Mouse (Mus musculus) right cerebral cortex, postnatal 10 days (tissue): Measurements from ENCODE around the gene Slc28a3.

ENCODE experiments used
- DNase-seq, 2 experiments: peaks; one replicate each; pipeline ENCODE4 v3.0.0; 2021; ENCODE audit warnings: low spot score in 2 of 2

Slc28a3 gene

DNA sequence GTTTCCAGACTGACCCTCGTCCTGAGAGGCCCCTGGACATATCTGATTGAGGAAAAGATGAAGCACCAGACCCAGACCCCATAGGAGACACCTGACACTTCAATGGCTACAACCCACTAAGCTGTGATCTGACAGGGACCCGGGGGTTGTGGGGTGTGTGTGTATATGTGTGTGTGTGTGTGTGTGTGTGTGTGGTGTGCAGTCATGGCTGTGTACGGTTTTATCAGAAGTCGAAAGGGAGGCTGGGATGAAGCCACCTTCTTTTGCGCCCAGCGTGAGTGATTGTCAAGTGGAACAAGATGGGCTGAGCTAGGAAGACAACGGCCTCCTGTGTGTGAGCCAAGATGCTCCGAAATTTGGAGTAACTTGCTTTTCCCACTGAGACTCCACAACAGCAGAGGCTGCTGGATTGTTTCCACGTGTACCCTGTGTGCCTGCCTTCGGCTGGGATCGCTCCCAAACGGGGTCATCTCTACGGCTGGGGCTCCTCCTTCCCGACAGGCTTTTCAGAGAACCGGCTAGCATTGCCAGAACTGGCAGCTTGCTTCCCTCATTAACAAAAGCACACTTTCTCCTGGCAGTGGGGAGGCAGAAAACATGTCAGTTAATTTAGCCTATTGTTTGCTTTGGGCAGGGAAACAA lies 50.1 kb downstream of the Slc28a3 start:
- peak; percentile 89 to 91 for DNase-seq

- peak; percentile 71 to 84 for DNase-seq
These were observed 52.5 kb downstream of the Slc28a3 start for GRCm38 (mm10) chr13:58558216-58558615.

DNA sequence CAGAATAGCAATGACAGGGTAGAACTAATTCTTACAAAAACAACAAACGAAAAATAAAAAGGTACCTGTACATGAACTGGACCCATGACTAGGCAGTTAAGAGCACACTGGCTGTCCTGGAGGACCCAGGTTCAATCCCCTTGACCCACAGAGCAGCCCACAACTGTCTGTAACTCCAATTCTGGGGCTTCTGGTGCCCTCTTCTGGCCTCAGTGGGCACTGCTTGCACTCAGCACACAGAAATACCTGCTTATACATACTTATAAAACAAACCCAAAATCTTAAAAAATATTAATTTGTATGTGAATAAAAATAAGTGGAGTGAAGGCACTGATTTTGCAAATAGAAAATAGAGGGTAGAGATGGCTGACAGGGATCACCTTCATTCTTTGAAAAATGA lies 54.7 kb downstream of the Slc28a3 start:
- no peak for DNase-seq

- DNase-seq, result no peak
These were observed 55.1 kb downstream of the Slc28a3 start for GRCm38 (mm10) chr13:58555561-58555960.

DNA sequence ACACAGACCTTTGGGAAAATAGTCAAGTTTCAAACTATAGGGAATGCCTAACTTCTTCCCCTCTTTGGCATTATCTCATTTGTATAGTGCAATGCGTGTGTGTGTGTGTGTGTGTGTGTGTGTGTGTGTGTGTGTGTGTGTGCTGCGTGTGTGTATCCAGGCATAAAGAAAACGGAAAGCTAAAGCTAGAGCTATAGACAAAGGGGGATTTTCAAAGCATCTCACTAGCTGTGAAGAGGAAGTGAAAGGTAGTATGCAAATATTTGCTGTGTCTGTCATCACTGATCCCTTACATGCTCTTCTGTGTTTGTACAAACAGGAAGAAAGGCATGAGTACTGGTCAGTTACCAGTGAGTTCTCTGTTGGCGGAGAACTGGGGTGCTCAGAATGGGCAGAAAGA lies 58.8 kb downstream of the Slc28a3 start:
- no peak for DNase-seq

DNA sequence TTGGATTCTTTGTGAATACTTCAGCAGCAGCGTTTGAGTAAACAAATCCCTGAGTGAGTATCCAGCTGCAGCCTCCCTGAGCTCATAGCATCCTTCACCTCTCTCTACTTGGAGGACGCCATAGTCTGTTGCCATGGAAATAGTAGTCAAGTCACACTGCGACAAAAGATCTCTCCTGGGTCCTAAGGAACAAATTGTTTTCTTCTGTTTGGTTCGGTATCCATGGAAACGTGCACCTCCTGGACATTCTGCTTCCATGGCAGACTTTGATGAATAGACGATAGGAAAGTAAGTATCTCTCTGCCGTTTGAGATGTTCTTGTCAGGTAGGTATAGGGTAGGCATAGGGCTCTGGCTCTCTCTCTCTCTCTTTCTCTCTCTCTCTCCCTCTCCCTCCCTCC lies 63.1 kb downstream of the Slc28a3 start:
- peak; percentile 40 to 77 for DNase-seq

DNA sequence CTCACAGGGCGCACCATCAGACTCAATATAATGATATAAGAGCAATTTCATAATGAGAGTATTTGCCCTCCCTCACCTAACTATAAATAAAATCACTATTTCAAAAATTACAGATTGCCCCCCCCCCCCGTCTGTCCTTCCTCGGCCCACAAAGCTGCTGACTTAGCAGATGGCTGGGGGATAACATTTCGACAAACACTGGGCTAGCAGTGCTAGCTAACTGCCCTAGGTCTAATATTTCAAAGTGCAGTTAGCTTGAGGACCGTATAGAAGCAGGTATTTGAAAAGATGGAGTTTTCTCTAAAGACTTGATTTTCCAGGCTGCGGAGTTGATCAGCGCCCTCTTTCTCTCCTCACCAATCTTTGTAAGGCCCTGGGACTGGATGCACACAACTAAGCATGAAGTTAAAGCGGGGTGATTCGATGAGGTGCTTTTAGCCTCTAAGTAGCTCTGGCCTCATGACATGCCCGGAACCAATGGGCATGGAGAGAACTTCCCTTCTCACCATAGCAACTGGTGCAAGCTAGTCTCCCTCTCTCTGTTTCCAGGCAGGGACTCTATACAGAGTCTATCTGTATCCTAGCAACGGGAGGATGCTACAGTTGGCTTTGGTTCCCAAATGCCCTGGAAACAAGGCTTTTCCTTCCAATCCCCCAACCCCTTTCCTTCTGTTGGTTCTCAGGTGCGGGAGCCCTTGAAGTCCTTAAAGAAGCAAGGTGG lies 66.8 kb downstream of the Slc28a3 start:
- DNase-seq, result peak; percentile 79 to 92

DNA sequence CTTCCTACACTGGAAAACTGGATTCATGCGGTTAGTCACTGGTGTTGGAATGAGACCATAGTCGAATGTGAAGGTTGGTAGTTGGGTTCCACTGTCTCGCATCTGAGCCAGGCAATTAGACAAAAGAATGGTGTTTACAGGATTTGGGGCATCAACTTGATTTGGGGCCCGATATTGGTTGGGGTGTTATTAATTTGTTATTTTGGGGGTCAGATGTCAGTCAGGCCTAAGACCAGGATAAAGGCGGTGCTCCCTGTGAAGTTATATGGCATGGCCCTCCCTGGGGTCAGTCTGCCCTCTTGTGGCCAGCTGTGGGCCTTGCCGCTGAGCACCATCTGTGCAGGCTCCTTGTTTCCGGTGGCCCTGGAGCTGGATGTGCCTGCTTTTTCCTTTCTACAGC lies 67.6 kb downstream of the Slc28a3 start:
- peak; percentile 80 to 83 for DNase-seq

DNA sequence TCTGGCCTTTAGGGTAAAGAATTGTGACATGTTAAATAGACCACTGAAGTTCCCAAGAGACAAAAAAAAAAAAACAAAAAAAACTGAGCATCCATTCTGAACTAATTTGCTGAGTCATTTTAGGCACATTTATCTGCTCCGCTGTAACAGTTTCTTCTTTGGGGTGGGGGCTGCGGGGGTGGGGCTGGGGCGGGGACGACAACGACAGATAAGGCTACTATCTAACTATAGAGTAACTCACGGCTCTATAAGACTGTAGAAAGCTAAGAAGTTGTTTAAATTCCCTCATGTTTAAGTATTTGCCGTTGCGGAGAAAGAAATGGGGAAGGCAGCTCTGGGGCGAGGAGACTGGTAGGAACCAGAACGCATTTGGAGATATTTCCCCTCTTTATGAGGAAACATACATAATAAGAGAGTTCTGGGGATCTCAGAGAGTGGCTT lies 68.1 kb downstream of the Slc28a3 start:
- no peak for DNase-seq

GRCm38 (mm10) chr13:58542167-58542566 lies 68.5 kb downstream of the Slc28a3 start:
- DNase-seq, result no peak

DNA sequence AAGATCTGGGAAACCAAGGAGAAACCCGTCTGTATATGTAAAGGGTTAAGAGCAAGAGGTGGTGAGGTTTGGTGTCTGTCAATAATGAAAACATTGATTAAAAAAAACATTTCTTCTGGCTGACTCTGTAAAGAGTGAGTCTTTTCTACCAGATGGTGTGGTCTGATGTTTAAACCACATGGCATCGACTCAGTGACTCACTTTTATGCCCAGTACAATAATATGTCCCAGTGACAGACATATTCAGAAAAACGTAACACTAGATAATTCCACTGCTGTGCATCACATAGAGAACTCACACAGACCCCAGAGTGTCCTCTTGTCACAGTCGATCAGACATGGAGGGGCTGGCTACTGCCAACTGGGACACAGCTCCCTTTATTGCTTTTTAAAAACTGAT lies 69.1 kb downstream of the Slc28a3 start:
- DNase-seq, result no peak

DNA sequence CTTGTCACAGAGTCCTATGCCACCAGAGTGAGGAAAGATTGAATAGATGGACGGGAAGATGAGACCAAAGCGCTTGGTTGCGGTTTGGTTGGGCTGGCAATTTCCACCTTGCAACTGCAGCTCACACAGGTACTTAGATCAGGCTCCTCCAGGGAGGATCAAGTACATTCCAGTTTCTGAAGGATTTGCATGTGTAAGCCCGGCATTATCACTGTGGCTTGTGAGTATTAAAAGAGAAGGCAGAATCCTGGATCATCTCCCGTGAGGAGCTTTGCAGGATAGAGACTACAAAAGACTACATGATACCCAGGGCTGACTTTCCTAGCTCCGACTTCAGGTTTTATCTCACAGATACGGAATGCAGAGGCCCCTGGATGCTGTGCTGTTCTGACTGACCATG lies 71.7 kb downstream of the Slc28a3 start:
- no peak for DNase-seq

- no peak for DNase-seq
These were observed 72.3 kb downstream of the Slc28a3 start for GRCm38 (mm10) chr13:58538366-58538765.

- DNase-seq, result no peak
These were observed 72.8 kb downstream of the Slc28a3 start for GRCm38 (mm10) chr13:58537916-58538233.

DNA sequence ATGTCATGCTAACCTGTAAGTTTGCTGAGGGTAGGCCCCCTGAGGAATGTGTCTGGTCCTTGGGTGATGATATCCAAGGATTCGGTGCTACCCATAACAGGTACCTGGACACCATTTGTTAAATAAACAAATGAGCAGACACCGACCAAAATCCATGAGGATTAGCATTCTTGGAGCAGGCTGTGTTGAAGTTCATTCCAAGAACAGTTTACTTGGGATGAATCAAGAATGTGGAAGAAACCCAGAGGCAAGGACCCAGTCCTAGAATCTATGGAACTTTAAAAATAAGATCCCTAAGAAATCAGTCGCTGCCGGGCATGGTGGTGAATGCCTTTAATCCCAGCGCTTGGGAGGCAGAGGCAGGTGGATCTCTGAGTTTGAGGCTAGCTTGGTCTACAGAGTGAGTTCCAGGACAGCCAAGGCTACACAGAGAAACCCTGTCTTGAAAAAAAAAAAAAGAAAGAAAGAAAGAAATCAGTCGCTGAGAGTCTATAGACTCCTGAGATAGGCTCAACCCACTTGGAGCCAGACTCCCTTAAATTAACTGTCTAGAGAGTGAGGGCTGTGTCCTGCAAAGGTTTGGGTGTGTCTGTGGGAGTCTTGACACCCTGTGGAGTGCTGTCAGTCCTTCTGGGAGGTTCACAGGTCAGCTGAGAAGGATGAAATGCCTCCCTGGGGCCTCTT lies 73.3 kb downstream of the Slc28a3 start:
- no peak for DNase-seq

DNA sequence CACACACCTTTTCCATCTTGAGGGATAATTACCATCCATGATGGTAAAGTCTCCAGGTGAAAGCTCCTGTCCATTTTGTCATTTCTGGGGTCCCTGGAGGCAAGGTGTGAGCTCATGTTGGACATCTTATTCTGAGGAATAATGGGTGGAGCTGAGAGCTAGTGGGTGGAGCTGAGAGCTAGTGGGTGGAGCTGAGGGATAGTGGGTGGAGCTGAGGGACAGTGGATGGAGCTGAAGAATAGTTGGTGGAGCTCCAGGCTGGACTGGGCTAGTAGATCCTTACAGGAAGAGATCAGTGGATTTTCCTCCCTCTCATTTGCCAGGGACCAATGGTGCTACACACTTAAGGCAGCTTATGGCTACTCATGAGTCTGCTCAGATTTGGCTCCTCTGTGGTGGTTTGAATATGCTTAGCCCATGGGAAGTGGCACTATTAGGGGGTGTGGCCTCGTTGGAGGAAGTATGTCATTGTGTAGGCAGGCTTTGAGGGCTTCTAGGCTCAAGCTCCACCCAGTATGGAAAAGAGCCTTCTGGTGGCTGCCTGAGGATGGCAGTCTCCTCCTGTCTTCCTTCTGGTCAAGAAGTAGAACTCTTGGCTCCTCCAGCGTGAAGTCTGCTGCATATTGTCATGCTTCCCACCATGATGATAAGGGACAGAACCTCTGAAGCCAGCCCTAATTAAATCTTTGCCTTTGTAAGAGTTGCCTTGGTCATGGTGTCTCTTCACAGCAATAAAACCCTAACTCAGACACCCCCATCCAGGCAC lies 74.0 kb downstream of the Slc28a3 start:
- no peak for DNase-seq

GRCm38 (mm10) chr13:58535321-58535720 lies 75.4 kb downstream of the Slc28a3 start:
- DNase-seq, result no peak

DNA sequence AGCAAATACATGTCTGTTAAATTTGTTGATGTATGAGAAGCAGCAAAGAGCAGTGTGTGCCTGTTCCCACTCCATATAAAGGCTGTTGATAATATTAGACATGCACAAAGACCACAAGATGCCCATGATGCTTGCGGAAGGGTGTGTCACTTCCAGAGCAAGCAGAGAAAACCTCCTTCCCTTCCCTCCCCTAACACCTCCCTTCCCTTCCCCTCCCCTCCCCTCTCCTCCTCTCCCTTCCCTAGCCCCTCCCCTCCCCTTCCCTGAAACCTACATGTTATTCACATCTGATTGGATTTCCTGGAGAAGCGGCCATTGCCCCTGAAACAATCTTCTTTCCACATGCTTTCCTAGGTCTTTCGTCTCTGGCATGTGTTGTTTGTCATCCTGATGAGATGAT lies 75.8 kb downstream of the Slc28a3 start:
- no peak for DNase-seq

DNA sequence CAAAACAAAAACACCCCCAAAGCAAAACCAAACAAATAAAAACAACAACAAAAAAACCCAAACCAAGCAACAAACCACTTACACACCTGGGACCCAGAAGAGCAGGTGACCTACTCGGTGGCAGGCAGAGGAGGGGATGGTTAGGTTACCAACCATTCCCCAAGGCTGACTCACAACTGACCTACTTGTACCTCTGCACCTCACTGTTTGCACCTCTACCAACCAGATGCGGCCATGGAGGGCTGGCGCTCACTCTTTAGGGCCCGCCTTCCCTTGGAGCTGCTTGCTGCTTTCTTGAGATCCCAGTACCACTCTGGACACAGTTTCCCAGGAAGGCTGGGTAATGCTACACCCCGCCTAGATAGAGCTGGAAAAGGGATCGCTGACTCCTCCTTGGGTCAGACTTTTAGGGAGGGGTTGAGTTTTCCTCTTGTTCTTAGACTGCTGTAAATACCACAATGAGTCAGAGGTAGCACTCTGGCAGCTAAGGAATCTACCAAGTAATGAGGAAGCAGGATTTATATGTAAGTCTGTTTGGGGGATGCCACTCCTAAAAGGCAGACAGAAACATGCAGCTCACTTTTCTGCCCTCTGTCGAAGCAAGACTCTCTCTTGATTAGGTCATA lies 76.3 kb downstream of the Slc28a3 start:
- no peak for DNase-seq

- DNase-seq, result no peak
These were observed 86.1 kb downstream of the Slc28a3 start for GRCm38 (mm10) chr13:58524581-58524980.

DNA sequence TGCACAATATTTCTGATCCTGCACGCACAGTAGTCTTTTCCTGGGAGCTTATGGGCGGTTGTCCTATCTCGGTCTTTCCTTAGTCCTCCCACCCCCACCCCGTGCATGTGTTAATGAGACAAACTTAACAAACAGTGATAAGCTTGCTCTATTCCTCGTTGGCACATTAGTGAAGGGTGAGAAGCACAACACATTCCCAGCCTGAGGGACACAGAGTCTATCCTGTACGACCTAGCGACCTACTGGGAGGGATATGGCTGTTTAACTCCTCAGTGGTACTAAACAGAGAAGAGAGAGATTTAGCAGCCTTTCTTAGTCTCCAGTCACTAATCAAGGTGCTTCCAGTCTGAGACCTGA lies 86.9 kb downstream of the Slc28a3 start:
- DNase-seq, result no peak
